Mouse (Mus musculus) liver, postnatal 0 days (tissue): Measurements from ENCODE around the gene Myo1e.

Source experiments
- CTCF ChIP-seq: sonication (generic); IDR thresholded peaks from 2 replicates; pipeline ENCODE4 v1.5.1; 2016; ENCODE audit warnings: antibody characterized with exemption, low read depth
- EP300 ChIP-seq: IDR thresholded peaks from 2 replicates; pipeline ENCODE4 v1.6.1; 2016; ENCODE audit warnings: antibody characterized with exemption, low read depth, mild to moderate bottlenecking

DNA sequence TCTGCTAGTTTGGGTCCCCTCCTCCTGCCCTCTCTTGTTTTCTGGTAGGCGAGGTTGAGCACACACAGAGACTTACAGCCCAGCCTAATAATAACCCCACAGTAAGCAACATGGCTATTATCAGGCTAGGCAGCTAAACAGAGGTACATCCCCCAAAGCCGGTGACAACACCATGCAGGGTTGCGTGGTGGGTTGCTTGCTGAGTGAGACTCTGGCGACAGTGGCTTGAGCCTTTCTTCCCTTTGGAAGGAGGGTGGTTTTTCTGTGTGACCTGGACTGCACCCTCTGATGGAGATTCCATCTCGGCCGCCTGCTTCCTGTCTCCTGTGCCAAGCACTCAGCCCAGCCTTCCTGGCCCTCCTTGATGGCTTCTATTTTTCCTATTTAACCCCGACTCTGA lies 56.6 kb downstream of the Myo1e start:
- TF ChIP-seq CTCF: no peak
- no peak for TF ChIP-seq EP300
